Mouse (Mus musculus) megakaryocyte, embryonic 14.5 days (primary cell): Measurements from ENCODE around the gene Creb3l1.

Source experiments
- FLI1 ChIP-seq: IDR thresholded peaks from 2 replicates; pipeline ENCODE4 v1.6.1; 2012; ENCODE audit warnings: low read length, inconsistent platforms, mixed read lengths
- GATA1 ChIP-seq: IDR thresholded peaks from 3 replicates; pipeline ENCODE4 v1.6.1; 2012; ENCODE audit warnings: mixed read lengths, low read length, inconsistent platforms, borderline replicate concordance

- TF ChIP-seq GATA1 = no peak
- no peak for TF ChIP-seq FLI1
Measured at GRCm38 (mm10) chr2:92006983-92007921, 17.1 kb downstream of the Creb3l1 start.
